Mouse (Mus musculus) MEL-GATA-1-ER (cell line): ENCODE measurements around the gene Pola2.
A peak's percentile ranks its signal among the peaks of the same experiment; 100 is the strongest.

Experiments
- DNase-seq: peaks from one replicate; pipeline ENCODE4 v3.0.0-alpha.2; 2012; ENCODE audit warnings: low read depth; ENCODE audit errors: extremely low read depth

Gene Pola2

DNA sequence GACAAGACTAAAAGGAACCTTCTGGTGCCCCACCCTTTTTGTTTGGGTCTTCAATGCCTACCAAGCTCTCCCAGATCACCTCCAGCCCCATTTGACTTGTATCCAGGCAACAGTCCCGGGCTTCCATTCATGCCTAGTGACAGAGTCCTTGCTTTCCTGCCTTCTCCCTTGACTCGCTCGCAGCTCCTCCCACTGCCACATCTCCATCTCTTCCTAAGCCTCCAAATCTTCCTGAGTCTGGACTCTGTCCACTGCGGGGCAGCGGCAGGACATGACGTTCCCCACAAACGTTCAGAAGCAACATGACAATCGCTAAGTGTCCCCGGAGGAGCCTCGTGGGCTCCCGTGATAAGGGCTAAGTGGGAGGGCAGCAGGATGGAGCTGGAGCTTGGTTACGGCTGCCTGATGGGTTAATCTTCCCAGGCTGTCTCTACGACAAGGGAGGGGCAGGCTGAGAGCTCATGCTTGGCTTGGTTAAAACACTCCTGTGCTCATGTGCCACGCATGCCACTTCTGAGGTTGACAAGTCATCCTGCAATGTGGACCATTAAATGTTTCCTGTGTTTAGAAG lies 26.1 kb downstream of the Pola2 start:
- DNase-seq, result no peak

DNA sequence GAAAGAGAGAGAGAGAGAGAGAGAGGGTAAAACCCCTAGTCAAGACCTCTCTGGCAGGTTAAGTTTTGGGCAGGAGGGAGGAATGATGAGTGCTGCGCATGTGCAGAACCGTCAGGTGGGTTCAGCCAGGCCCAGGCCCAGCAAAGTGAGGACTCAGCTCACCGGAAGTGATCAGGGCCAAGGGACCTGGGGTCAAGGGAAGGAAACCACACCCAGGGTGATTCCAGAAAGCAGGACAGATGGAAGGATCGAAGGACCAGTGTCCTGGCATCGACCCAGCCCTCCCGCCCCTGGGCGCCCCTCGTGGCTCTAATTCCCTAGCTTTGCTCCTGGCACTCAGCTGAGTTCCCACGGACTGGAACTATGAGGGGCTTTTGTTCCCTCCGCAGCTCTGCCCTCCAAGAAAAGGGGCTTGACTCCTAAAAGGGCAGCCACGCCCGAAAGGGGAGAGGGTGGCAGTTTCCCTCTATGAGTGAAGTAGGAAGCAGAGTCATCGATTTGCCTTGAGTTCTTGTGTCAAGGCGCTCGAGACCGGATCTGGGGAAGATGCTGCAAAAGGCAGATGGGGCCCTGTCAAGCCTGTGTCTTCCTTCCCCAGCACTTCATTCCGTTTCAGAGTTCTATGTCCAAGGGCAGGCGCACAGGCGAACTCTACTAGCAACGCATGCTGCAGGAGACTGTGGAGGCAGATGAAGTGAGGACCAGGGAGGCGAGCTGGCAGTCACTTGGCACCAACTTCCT lies 26.7 kb downstream of the Pola2 start:
- no peak for DNase-seq

DNA sequence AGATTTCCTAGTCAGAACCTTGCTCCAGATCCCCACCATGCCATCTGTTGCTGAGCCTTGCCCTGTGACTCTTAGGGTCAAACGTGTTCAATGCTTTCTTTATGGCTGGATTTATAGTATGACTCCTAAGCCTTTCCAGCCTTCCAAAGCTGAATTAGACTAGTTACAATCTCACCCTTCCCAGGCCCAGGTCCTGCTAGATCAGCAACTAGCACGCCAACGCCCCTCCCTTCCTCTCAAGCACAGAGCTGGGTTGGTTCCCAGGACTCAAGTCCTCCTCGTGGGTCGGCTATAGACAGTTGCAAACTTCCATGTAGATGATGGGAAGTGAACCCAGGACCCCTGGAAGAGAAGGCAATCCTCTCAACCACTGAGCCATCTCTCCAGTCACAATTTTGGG lies 28.3 kb downstream of the Pola2 start:
- DNase-seq, result no peak

DNA sequence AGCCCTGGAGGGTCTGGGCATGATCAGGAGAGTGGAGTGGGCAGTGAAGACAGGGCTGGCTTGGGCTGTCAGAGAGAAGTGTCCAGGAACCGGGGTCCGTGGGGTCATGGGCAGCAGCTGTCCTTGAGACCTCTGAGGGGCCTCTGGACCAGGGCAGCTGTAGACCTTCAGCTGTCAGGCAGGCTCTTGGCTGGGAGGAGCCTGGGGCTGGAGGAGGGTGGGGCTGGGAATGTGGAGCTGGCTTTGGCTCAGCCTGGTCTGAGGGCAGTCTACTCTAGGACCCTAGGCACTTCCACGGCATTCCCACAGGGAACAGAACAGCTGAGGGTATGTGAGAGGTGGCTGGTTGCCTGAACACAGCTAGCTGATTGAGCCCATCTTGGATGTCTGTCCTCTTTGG lies 28.7 kb downstream of the Pola2 start:
- DNase-seq, result no peak

DNA sequence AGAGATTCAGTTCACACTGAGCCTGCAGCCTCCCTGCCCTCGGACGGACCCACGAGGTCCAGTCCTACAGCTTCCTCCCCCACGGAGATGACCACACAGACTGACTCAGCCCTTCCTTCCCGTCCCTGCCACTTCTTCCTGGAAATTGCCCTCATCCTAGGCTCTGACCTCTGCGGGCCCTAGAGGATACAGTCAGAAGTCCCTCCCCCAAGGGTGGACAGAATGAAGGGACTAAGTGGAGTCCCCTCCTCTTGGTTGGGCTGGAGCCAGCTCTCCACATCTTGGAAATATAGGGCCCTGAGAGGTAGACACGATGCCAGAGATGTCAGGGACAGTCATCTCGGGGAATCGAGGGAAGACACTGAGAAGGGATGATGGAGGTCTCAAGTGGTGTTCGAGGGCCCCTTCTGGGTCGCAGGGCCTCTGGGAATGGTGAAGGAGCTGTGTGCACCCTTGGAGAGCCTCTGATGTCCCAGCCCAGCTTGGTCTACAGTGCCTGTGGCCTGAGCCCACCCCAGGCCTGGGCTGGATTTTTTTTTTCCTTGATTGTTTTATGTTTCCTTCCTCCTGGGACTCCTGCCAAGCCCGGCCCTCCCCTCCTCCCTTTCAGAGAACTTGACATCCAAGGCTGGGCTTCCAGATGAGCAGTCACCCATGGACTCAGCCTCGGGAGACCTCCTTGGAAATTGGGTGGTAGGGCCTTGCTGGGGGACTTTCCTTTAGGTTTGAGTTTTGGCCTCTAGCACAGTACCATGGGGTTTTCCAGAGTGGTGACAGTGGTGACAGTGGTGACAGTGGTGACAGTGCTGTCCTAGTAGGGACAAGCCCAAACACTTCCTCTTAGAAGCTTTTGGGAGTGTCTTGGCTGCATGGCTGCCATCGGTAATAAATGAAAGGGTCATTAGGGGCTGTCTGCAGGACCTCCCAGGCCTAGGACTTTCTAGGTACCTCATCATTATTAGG lies 34.1 kb downstream of the Pola2 start:
- DNase-seq, result no peak

DNA sequence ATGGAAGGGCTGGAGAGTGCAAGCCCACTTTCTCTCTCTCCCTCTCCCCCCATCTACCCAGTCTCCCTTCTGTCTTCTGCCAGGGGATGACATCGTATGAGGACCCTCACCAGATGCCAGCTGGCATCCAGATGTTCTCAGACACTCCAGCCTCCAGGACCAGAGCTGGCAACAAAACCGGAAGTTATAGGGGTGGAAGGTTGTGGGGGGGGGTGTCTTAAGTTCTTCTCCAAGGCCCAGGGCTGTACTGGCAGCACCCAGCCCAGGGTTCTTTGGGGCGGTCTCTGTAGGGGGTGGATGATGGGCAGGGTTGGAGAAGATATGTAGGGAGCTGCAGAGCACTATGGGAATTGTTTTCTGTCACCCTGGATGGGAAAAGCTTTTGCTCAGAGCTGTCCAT lies 35.5 kb downstream of the Pola2 start:
- DNase-seq, result no peak

DNA sequence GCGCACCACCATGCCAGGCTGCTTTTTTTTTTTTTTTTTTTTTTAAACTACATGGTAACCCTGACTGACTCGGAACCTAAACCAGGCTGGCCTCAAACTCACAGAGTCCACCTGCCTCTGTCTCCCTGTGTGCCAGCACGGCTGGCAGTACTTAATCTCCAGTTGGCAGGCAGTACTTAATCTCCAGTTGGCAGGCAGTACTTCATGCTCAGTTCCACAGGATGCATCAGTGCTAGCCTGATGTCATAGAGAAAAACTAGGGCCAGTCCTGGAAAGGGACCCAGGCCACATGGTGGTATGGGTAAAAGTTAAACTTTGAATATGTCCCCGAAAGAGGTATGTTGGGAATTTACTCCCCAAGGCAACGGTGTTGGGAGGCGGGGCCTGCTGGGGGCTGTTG lies 35.9 kb downstream of the Pola2 start:
- no peak for DNase-seq

DNA sequence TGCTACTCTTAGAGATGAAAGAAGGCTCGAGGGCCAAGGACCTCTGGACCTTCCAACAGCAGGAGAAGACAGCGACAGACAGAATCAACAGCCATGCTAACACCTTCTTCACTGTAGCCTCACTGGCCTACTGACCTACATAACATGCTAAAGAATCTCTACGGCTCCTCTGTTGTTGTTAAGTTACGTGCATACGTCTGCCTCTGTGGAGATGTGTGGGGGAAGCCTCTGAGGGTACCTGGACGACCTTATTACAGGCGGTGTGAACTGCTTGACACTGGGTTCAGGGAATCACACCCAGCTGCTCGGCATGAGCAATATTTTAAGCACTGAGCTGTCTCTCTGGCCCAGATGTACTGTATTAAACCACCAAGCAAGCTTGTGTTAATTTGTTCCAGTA lies 36.5 kb downstream of the Pola2 start:
- no peak for DNase-seq

DNA sequence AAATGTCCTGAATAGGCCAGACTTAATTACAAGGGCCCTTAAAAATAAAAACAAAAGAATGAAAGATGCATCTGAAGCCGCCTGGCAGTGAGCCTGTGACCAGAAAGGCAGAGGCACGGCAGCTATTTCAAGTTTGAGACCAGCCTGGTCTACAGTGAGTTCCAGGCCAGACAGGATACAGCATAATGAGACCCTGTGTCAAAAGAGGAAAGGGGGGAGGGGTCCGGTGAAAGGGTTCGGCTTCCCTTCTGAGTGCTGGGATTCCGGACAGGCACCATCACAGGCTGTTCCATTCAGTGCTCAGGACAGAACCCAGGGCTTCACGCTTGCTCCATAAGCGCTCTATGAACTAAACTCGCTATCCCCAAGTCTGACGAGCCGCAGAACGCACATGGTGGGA lies 37.0 kb downstream of the Pola2 start:
- no peak for DNase-seq

DNA sequence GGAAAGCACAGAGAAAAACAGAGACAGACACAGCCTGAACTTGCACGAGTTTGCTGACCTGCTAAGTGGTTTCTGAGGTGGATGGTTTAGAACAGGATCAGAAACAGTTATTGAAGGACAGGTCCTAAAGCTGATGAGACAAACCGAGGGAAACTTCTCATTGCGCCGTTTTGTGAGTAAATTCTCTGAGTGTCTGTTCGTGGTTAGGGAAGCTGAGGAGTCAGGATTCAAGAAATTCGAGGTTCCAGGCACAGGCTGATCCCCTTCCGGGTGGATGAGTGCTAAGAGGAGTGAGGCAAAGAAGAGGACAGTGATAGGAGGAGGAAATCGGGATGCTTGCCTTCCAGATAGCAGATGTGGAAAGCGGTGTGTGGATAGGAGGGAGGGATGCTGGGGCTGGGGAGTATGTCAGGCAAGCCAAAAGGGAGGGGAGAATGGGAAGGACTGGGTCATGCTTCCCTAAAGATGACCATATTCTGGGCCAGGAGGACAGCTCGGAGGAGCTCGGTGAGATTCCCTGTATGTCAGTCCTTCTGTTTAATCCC lies 38.6 kb downstream of the Pola2 start:
- no peak for DNase-seq

DNA sequence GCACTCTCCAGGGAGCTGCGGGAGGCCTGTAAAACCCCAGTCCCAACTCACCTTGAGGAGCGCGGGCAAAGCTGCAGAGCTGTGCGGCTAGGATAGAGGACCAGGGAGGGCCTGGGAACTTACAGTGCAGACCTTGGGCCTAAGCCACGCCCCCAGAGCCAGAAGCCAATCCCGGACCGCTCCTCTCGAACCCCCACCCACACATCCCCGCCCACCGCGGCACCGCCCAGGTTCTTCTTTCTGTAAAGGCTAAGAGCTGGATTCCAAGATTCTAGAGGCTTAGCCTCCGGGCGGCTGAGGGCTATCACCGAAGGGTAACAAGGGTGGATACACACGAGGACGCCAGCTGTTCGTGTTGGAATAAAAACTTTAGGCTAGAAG lies 39.3 kb downstream of the Pola2 start, which contains the start of gene Cdc42ep2:
Cdc42ep2 (minus strand) TSS at position 104 of the 381 bp plus-strand sequence.
- peak; percentile 87 for DNase-seq

DNA sequence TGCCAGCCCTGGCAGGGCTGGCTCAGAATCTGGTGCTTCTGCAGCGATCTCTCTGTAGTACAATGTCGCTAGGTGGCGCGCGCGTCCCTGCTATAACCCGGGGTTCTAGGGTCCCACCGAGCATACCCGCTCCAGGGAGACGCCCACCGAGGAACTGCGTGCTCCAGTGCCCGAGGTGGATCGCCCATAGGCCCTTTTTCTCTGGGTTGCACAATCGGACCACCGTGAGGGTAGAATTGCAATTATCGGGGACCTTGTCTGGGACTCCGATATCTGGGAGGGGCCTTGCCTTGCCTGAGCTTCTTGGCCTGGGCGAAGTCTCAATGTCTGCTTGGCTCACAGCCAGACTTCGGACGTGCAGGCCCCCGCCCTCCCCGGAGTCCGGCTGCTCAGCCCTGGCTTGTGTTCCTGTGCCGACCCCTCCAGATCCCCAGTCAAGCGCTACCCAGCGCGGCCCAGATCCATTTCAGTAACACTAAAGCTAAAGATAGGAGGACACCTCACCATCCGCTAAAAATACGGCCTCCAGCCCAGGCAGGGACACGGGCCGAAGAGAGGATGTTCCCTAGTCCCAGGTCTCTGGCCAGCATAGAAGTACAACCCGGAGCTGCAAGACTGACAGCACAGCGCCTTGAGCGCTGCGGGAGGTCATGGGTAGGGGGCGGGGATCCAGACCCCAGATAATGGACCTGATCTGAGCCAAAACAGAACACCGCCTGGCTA lies 39.9 kb downstream of the Pola2 start:
- peak; percentile 76 for DNase-seq

DNA sequence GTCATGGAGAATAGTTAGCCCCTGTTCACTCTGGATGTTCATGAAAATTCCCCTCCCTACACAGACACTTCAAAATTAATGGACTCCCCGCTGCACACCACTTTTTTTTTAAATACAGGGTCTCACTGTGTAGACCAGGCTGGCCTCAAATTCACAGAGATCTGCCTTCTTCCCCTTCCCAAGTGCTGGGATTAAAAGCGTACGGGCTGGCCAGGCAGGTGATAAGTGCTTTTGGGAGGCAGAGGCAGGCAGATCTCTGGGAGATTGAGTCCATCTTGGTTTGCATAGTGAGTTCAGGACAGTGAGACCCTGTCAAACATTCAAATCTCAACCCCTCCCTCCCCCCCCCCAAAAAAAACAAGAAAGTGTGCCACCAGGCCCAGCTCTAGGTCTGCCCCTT lies 41.0 kb downstream of the Pola2 start:
- DNase-seq, result no peak

DNA sequence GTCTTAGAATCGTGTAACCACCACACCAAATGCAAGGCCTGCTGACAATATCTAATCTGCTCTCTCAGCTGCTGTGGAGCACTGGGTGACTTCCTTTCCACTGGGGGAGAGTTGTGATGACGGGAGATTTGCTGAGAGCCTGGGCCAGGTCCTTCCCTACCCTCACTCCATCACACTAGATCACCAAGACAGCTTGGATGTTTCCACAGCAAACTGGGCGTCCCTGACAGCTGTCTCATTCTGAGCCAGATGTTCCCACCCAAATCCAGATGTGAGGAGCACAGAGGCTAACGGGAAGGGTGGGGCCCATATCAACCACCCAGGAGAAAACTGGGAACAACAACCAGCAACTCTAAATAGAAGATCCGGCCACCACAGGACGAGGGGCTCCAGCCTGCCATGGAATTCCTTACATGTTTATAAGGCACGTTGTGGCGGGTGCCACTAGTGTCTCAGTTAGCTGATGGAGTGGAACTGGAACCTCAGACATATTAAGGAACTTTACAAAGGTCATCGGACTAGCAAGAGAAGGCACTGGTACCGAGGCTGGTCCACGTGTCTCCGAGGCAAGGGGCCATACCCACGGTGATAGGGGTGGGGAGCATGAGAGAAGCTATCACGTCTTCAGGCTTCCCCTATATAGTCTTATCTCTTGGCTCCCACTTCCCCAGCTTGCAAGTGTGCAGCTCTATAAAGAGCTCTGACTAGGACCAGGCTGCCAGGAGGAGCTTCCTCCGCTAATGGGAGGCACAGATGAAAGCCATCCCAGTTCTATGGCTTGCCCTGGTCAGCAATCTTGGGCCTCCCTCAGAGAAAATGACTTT lies 41.7 kb downstream of the Pola2 start:
- peak; percentile 92 for DNase-seq

DNA sequence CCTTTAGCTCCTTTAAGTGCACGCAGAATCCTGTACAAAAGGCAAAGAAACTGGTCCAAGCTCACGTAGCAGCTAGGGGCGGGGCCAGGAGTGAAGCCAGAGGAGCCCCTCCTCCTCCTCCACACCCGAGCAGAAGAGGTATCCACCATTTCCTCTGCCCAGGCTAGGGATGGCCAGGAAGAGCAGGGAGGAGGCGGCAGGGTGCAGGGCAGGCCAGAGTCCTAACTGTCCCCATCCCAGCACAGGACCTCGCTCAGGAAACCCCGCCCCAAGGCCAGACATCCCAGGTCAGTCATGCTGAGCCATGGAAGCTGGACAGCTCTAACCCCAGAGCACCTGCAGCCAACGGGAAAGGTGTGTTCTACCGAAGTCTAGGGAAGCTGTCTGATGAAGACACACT lies 42.3 kb downstream of the Pola2 start:
- peak; percentile 26 for DNase-seq

DNA sequence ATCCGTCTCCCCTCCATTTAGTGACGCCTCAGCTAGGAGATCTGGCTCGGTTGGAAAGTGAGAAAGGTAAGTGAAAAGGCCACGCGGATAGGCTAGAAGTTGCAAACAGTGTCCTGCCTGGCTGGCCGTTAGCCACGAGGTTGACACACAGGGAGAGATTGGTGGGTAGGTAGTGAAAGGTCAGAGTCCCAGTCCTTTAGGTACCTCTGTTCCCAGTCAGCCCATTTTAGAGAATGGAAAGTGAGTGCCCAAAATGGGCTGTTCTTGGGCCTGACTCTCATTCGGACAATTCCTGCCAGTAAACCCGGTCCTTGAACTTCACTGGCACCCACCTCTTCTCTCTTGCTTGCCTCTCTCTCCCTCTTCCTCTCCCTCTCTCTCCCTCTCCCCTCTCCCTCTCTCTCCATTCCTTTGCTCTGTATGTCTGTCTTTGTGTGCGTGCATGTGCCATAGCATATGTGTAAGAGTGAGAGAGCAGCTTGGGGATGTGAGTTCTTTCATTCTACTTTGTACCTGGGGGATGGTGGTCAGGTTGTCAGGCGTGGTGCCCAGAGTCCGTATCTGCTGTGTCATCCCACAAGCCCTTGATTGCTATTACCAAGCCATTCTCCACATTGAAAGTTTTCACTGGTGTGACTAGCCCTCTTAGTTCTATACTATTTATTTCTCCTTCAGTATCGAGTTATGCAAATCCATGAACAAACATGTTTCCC lies 50.8 kb downstream of the Pola2 start, which contains the start of gene Dpf2:
Dpf2 (minus strand) TSS at position 4 of the 713 bp plus-strand sequence.
- DNase-seq, result no peak

DNA sequence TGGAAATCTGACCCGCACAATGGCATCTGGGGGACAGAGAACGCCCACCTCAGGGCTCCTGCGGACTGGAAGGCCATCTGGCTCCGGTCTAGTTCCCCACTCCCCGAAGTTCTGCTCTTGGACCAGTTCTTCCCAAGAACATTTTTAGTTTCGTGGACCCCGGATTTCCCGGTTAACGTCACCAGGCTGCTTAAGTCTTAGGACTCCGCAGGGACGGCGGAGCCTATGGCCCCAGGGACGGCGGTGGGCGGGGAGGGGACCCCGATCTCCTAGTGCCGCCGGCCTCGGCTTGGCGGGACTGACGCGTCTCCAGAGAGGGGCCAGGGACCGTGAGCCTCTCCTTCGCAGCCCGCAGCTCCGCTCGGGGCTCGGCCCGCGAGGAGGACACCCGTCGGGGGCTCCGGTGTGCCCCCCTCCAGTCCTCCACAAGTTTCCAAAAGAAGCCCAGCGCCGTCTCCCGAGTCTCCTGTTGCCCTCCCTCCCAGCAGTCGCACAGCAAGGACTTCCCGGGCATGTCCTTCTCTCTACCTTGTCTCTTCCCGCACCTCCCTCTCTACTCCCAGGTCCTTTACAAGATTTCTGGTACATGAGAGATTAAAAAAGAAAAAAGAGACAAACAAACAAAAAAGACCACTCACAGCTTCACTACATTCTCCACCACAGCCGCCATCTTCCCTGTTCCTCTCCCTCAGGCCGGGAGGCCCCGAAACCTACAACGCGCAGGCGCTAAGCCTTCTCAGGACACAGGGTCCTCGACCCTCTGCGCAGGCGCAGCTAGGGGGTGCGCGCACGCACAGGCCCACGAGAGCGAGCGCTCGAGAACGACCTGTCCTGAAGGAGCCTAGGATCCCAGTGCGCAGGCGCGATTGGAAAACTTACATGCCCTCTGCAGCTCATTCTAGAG lies 51.6 kb downstream of the Pola2 start:
- peak; percentile 95 for DNase-seq

DNA sequence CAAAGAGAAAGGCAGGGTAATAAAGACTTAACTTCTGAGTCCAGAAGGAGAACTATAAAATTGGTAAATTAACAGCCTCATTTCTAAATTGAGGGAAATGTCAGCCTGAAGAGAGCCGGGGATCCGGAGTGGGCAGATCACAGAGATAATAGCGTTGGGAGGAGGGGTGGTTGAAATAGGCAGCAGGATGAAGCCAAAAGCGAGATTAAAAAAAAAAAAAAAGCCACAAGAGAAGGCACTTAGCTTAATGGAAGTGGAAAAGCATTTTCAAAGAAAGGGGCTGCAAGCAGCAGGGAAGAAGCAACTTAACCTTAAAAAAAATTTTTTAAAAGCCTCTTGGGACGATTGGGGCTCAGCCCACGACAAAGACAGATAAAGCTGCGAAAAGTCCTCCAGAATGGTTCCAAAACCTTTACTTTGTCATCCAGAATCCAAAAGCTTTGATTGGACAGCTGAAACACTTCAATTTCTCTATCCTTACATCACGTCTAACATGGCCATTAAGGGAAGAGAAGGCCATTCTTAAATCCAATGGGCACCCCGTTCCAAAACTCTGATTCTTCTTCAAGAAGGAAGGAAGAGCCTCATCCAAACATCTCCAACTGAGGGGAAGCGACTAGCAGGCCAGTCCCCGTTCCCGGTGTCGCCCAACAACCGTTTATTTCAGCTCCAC lies 52.4 kb downstream of the Pola2 start:
- peak; percentile 45 for DNase-seq
